Mouse (Mus musculus): ENCODE measurements around the gene Cuedc1. TPM values are rescaled to one million over a fixed set of nuclear protein-coding genes. Genes with fewer than 3 reads are reported as not detected.

Cuedc1 gene
- polyA plus RNA-seq, 1 experiment from 2014 or later = 16.8 TPM

- DNase-seq = no peak
- Histone ChIP-seq H3K4me2 (no peak overlapping the region), H3K27me3 (ENCODE audit: insufficient read depth, low read length) (no peaks in the 10 kb centered on the region), H3K9ac (no peak overlapping the region), H3K4me1 (ENCODE audit: insufficient read depth) (peaks cover 7% of the 10 kb centered on the region; the same call in 1 of the 2 replicates), H3K27ac (ENCODE audit: low read depth) (no peak overlapping the region), H3K36me3 (ENCODE audit: insufficient read depth) (peaks cover 40% of the 10 kb centered on the region), H3K9me3 (ENCODE audit: low read depth, low read length) (no peaks in the 10 kb centered on the region), H3K4me3 (ENCODE audit: low read depth, low read length) (no peak overlapping the region)
- TF ChIP-seq CTCF (IDR thresholded peaks at IDR 0.05; ENCODE audit: low read depth) = peak; percentile 39
- 81% methylated on average over 5 of the region's 5 CpGs for WGBS
- ATAC-seq (ENCODE audit: insufficient read depth) = no peak
Measured at GRCm38 (mm10) chr11:88211824-88212582, 114.1 kb downstream of the Cuedc1 start.

GRCm38 (mm10) chr11:88213757-88214156 is 115.9 kb downstream of the Cuedc1 start:
- Histone ChIP-seq H3K27ac (ENCODE audit: low read depth) (peak overlapping the region; percentile 76), H3K36me3 (ENCODE audit: insufficient read depth) (peaks cover 31% of the 10 kb centered on the region), H3K9ac (no peak overlapping the region; the same call in 1 of the 2 replicates), H3K4me1 (ENCODE audit: insufficient read depth) (peaks cover 7% of the 10 kb centered on the region; the same call in 1 of the 2 replicates), H3K4me2 (peak overlapping the region; percentile 27; the same call in 1 of the 2 replicates), H3K9me3 (ENCODE audit: low read depth, low read length) (no peaks in the 10 kb centered on the region), H3K4me3 (ENCODE audit: low read depth, low read length) (no peak overlapping the region), H3K27me3 (ENCODE audit: insufficient read depth, low read length) (no peaks in the 10 kb centered on the region)
- ATAC-seq (ENCODE audit: insufficient read depth) (0 out of 2 replicates have a peak, but pooled peaks have one; percentile 22), DNase-seq (peak; percentile 68)
- TF ChIP-seq CTCF (IDR thresholded peaks at IDR 0.05; ENCODE audit: low read depth) = no peak
- WGBS = 37% methylated on average over 6 of the region's 6 CpGs

- no peaks in the 10 kb centered on the region for H3K9me3 ChIP-seq (ENCODE audit: low read depth, low read length)
- no peak overlapping the region for H3K4me3 ChIP-seq (ENCODE audit: low read depth, low read length)
- H3K27ac ChIP-seq (ENCODE audit: low read depth) = no peak overlapping the region
- ATAC-seq (ENCODE audit: insufficient read depth) = no peak; the same call in 1 of the 2 replicates
- H3K4me2 ChIP-seq = no peak overlapping the region
- H3K27me3 ChIP-seq (ENCODE audit: insufficient read depth, low read length) = no peaks in the 10 kb centered on the region
- no peak overlapping the region for H3K9ac ChIP-seq
- H3K36me3 ChIP-seq (ENCODE audit: insufficient read depth) = peaks cover 17% of the 10 kb centered on the region
- no peak for TF ChIP-seq CTCF (IDR thresholded peaks at IDR 0.05; ENCODE audit: low read depth)
- peaks cover 7% of the 10 kb centered on the region; the same call in 1 of the 2 replicates for H3K4me1 ChIP-seq (ENCODE audit: insufficient read depth)
- no peak for DNase-seq
- WGBS = 60% methylated on average over 21 of the region's 21 CpGs
Measured at GRCm38 (mm10) chr11:88214881-88215831, 117.3 kb downstream of the Cuedc1 start.

GRCm38 (mm10) chr11:88216231-88216685 is 118.4 kb downstream of the Cuedc1 start:
- WGBS = 23% methylated on average over 10 of the region's 10 CpGs
- Histone ChIP-seq H3K27me3 (ENCODE audit: insufficient read depth, low read length) (no peaks in the 10 kb centered on the region), H3K9ac (no peak overlapping the region), H3K4me1 (ENCODE audit: insufficient read depth) (peaks cover 7% of the 10 kb centered on the region; the same call in 1 of the 2 replicates), H3K4me2 (peak overlapping the region; percentile 38; the same call in 1 of the 2 replicates), H3K36me3 (ENCODE audit: insufficient read depth) (peaks cover 6% of the 10 kb centered on the region), H3K4me3 (ENCODE audit: low read depth, low read length) (no peak overlapping the region), H3K9me3 (ENCODE audit: low read depth, low read length) (no peaks in the 10 kb centered on the region), H3K27ac (ENCODE audit: low read depth) (no peak overlapping the region)
- ATAC-seq (ENCODE audit: insufficient read depth) (no peak), DNase-seq (peak; percentile 88)
- peak; percentile 97 for TF ChIP-seq CTCF (IDR thresholded peaks at IDR 0.05; ENCODE audit: low read depth)

- TF ChIP-seq CTCF (IDR thresholded peaks at IDR 0.05; ENCODE audit: low read depth) = no peak
- Histone ChIP-seq H3K27ac (ENCODE audit: low read depth) (no peak overlapping the region), H3K9ac (no peak overlapping the region), H3K27me3 (ENCODE audit: insufficient read depth, low read length) (no peaks in the 10 kb centered on the region), H3K4me2 (no peak overlapping the region), H3K4me1 (ENCODE audit: insufficient read depth) (peaks cover 7% of the 10 kb centered on the region; the same call in 1 of the 2 replicates), H3K9me3 (ENCODE audit: low read depth, low read length) (no peaks in the 10 kb centered on the region), H3K4me3 (ENCODE audit: low read depth, low read length) (no peak overlapping the region), H3K36me3 (ENCODE audit: insufficient read depth) (no peaks in the 10 kb centered on the region)
- DNase-seq (no peak), ATAC-seq (ENCODE audit: insufficient read depth) (no peak)
- 50% methylated on average over 6 of the region's 6 CpGs for WGBS
Measured at GRCm38 (mm10) chr11:88218155-88218554, 120.3 kb downstream of the Cuedc1 start.

- Histone ChIP-seq H3K27me3 (ENCODE audit: insufficient read depth, low read length) (no peaks in the 10 kb centered on the region), H3K4me2 (no peak overlapping the region), H3K9ac (no peak overlapping the region), H3K36me3 (ENCODE audit: insufficient read depth) (no peaks in the 10 kb centered on the region), H3K9me3 (ENCODE audit: low read depth, low read length) (no peaks in the 10 kb centered on the region), H3K4me1 (ENCODE audit: insufficient read depth) (peaks cover 7% of the 10 kb centered on the region; the same call in 1 of the 2 replicates), H3K4me3 (ENCODE audit: low read depth, low read length) (no peak overlapping the region), H3K27ac (ENCODE audit: low read depth) (no peak overlapping the region)
- ATAC-seq (ENCODE audit: insufficient read depth) (no peak), DNase-seq (no peak)
- no peak for TF ChIP-seq CTCF (IDR thresholded peaks at IDR 0.05; ENCODE audit: low read depth)
- WGBS = 37% methylated on average over 7 of the region's 7 CpGs
Measured at GRCm38 (mm10) chr11:88218586-88218985, 120.7 kb downstream of the Cuedc1 start.

Measured in lung, embryonic 14.5 days (tissue).